Mouse (Mus musculus) midbrain, embryonic 12.5 days (tissue): ENCODE measurements around the gene Ovol2. TPM values are rescaled to one million over a fixed set of nuclear protein-coding genes. Genes with fewer than 3 reads are reported as not detected.

Experiments used
- ATAC-seq: fragments of 200-750 bp; cut with Nextera tagmentation; 2 replicates; pipeline ENCODE4 v1.8.0; 2017; ENCODE audit warnings: low read depth, moderate TSS enrichment, moderate library complexity; ENCODE audit not compliant: low FRiP score
- H3K27ac ChIP-seq: fragments of 300-500 bp; sonication (generic); replicated peaks from 2 replicates; pipeline ENCODE4 v1.5.1; 2016; ENCODE audit warnings: mild to moderate bottlenecking
- H3K27me3 ChIP-seq: fragments of 300-500 bp; sonication (generic); 2 replicates; pipeline ENCODE4 v1.6.1; 2016; ENCODE audit warnings: mild to moderate bottlenecking
- H3K36me3 ChIP-seq: fragments of 300-500 bp; sonication (generic); 2 replicates; pipeline ENCODE4 v1.6.1; 2016
- H3K4me1 ChIP-seq: fragments of 300-500 bp; sonication (generic); 2 replicates; pipeline ENCODE4 v1.6.1; 2016
- H3K4me2 ChIP-seq: fragments of 300-500 bp; sonication (generic); replicated peaks from 2 replicates; pipeline ENCODE4 v1.6.1; 2016; ENCODE audit warnings: mild to moderate bottlenecking, moderate library complexity
- H3K4me3 ChIP-seq: fragments of 300-500 bp; sonication (generic); 2 replicates; pipeline ENCODE4 v1.5.1; 2016; ENCODE audit warnings: mild to moderate bottlenecking
- H3K9ac ChIP-seq: fragments of 300-500 bp; sonication (generic); replicated peaks from 2 replicates; pipeline ENCODE4 v1.6.1; 2016; ENCODE audit warnings: mild to moderate bottlenecking, moderate library complexity
- H3K9me3 ChIP-seq: fragments of 300-500 bp; sonication (generic); 2 replicates; pipeline ENCODE4 v1.6.1; 2016; ENCODE audit warnings: mild to moderate bottlenecking
- WGBS: fragments of 180-500 bp; shearing (Covaris S2); methylation state at CpG from one replicate; pipeline ENCODE4 v1.1.7; 2016; 5-methylcytosine and 5-hydroxymethylcytosine counted together
- polyA plus RNA-seq: library from polyadenylated mRNA; unstranded; fragments of >200 nt; fragmentation: Nextera tagmentation; extraction: Ambion mirVana; gene quantifications from 2 replicates; pipeline ENCODE4 v1.2.1, GENCODE M21; 2016

Gene Ovol2
- polyA plus RNA-seq, 1 experiment from 2014 or later, result not detected

- Histone ChIP-seq H3K27ac (no peak overlapping the region), H3K27me3 (no peaks in the 10 kb centered on the region), H3K4me2 (no peak overlapping the region), H3K9ac (no peak overlapping the region), H3K36me3 (peaks cover 19% of the 10 kb centered on the region), H3K9me3 (no peaks in the 10 kb centered on the region), H3K4me1 (peaks cover 19% of the 10 kb centered on the region), H3K4me3 (no peak overlapping the region)
- WGBS, result 84% methylated on average over 5 of the region's 5 CpGs
- no peak for ATAC-seq
These were observed 67.4 kb downstream of the Ovol2 start for GRCm38 (mm10) chr2:144264398-144265119.

- H3K9ac ChIP-seq, result no peak overlapping the region
- peaks cover 36% of the 10 kb centered on the region for H3K36me3 ChIP-seq
- H3K27ac ChIP-seq, result no peak overlapping the region
- no peaks in the 10 kb centered on the region for H3K27me3 ChIP-seq
- H3K4me1 ChIP-seq, result peaks cover 4% of the 10 kb centered on the region
- no peak for ATAC-seq
- H3K9me3 ChIP-seq, result no peaks in the 10 kb centered on the region
- no peak overlapping the region for H3K4me2 ChIP-seq
- WGBS, result 84% methylated on average over 2 of the region's 2 CpGs
- H3K4me3 ChIP-seq, result no peak overlapping the region
These were observed 69.1 kb downstream of the Ovol2 start for GRCm38 (mm10) chr2:144262837-144263236.

Other genes starting within 250 kb of the Ovol2 start
- 15.2 and 17.5 TPM in 2 replicates for gene Mgme1, start 61.5 kb downstream of the Ovol2 start, polyA plus RNA-seq
- 93.3 and 97.2 TPM in 2 replicates for gene Snx5, start 61.2 kb downstream of the Ovol2 start, polyA plus RNA-seq
- gene Kat14, start 36.8 kb upstream of the Ovol2 start, polyA plus RNA-seq, result 46.0 and 47.1 TPM in 2 replicates
- gene Pet117, start 36.9 kb upstream of the Ovol2 start, polyA plus RNA-seq, result not detected in 2 replicates
- gene Dzank1, start 195.3 kb upstream of the Ovol2 start, polyA plus RNA-seq, result 3.6 and 4.8 TPM in 2 replicates
- 33.9 and 36.5 TPM in 2 replicates for gene Polr3f, start 195.6 kb upstream of the Ovol2 start, polyA plus RNA-seq
- gene Rbbp9, start 218.7 kb upstream of the Ovol2 start, polyA plus RNA-seq, result 60.3 and 62.0 TPM in 2 replicates
- gene Sec23b, start 224.1 kb upstream of the Ovol2 start, polyA plus RNA-seq, result 109 and 115 TPM in 2 replicates